Comparison of ENCODE assay signal across 17 mouse cellular contexts in the genomic region with DNA sequence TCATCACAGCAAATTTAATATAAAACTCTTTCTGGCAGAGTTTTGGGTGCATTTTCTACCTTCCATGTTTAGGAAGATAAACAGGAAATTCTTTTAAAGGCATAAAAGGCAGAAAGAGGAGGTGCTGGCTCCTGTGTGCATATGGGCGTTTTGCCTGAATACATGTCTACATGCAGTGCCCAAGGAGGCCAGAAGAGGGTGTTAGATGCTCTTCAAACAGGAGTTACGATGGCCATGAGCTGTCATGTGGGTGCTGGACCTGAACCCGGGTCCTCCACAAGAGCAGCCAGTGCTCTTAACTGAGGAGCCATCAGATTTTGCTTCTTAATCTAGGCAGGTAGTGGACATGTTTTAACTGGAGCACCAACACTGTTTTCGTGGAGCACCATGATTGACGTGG.
A peak's percentile ranks its signal among the peaks of the same experiment; 100 is the strongest.
DNase-seq lines count a peak whose midpoint lies in the region; ATAC-seq and TF ChIP-seq lines count a peak whose summit lies in the region.
"Had no signal": no experiment of that assay in that cellular context is flagged by ENCODE, and none has a peak within 500 bp of the region (broad histone marks: within the 10 kb centered on the region; RNA-seq: fewer than 3 reads in every experiment).

No protein-coding gene starts in this region.

- no peaks in the 10 kb centered on the region for H3K9me3 ChIP-seq in intestine, postnatal 0 days (ENCODE audit: control insufficient read depth)
- no peaks in the 10 kb centered on the region for H3K9me3 ChIP-seq in intestine, embryonic 16.5 days (ENCODE audit: control insufficient read depth, low read length)
- peaks cover 28% of the 10 kb centered on the region for H3K9me3 ChIP-seq in E14TG2a.4 (ENCODE audit: low read length)
- H3K9me3 ChIP-seq: embryonic facial prominence, embryonic 13.5 days had no signal

- intact Hi-C loops in gastrocnemius, postnatal 36 days (cut with DNase I): no loop called here

- H3K4me1 ChIP-seq in intestine, postnatal 0 days (replicated peaks; ENCODE audit: control insufficient read depth, insufficient read depth, low read length): 0 out of 2 replicates have a peak, but pooled peaks cover under 1% of the 10 kb centered on the region
- peaks cover 5% of the 10 kb centered on the region for H3K4me1 ChIP-seq in intestine, embryonic 16.5 days (ENCODE audit: control insufficient read depth, insufficient read depth, low read length)
- no peaks in the 10 kb centered on the region for H3K4me1 ChIP-seq in E14TG2a.4 (replicated peaks; ENCODE audit: low read depth, low read length)

- no peak overlapping the region for H3K4me2 ChIP-seq in intestine, postnatal 0 days (replicated peaks; ENCODE audit: low read depth)
- no peak overlapping the region for H3K4me2 ChIP-seq in intestine, embryonic 16.5 days (ENCODE audit: low read depth, low read length)
- H3K4me2 ChIP-seq: embryonic facial prominence, embryonic 13.5 days; heart, embryonic 11.5 days had no signal

- H3K27ac ChIP-seq in intestine, postnatal 0 days (ENCODE audit: low read depth, low read length): no peak overlapping the region
- H3K27ac ChIP-seq in intestine, embryonic 16.5 days (ENCODE audit: low read length): no peak overlapping the region
- H3K27ac ChIP-seq: embryonic facial prominence, embryonic 13.5 days; macrophage had no signal

- TF ChIP-seq CTCF in intestine, postnatal 0 days (IDR thresholded peaks at IDR 0.05; ENCODE audit: low read depth): peak; percentile 32
- 0 out of 2 replicates have a peak, but pooled peaks have one; percentile 3 for TF ChIP-seq CTCF in E14TG2a.4 (conservative IDR thresholded peaks at IDR 0.05; ENCODE audit: low read length)

- H3K4me3 ChIP-seq in intestine, postnatal 0 days (ENCODE audit: low read depth, low read length): no peak overlapping the region
- no peak overlapping the region for H3K4me3 ChIP-seq in intestine, embryonic 16.5 days (ENCODE audit: low read length)
- no peak overlapping the region for H3K4me3 ChIP-seq in E14TG2a.4 (replicated peaks; ENCODE audit: low read length)
- H3K4me3 ChIP-seq: embryonic facial prominence, embryonic 13.5 days had no signal

- H3K36me3 ChIP-seq in intestine, postnatal 0 days (ENCODE audit: control insufficient read depth, insufficient read depth): no peaks in the 10 kb centered on the region
- H3K36me3 ChIP-seq in intestine, embryonic 16.5 days (ENCODE audit: control insufficient read depth, insufficient read depth, low read length): no peaks in the 10 kb centered on the region
- H3K36me3 ChIP-seq in E14TG2a.4 (ENCODE audit: insufficient read depth, low read length): no peaks in the 10 kb centered on the region
- H3K36me3 ChIP-seq: embryonic facial prominence, embryonic 13.5 days had no signal

- ATAC-seq in intestine, postnatal 0 days: no peak
- no peak for ATAC-seq in intestine, embryonic 16.5 days
- ATAC-seq: forebrain, embryonic 14.5 days had no signal

- 85% methylated on average over 5 of the region's 5 CpGs for whole genome bisulfite sequencing in intestine, postnatal 0 days
- WGBS in intestine, embryonic 16.5 days: 90% methylated on average over 5 of the region's 5 CpGs

- H3K9ac ChIP-seq in intestine, postnatal 0 days (ENCODE audit: low read depth, low read length): no peak overlapping the region
- H3K9ac ChIP-seq in intestine, embryonic 16.5 days (ENCODE audit: low read depth, low read length): no peak overlapping the region
- H3K9ac ChIP-seq: embryonic facial prominence, embryonic 13.5 days had no signal

- no peaks in the 10 kb centered on the region for H3K27me3 ChIP-seq in intestine, postnatal 0 days (replicated peaks; ENCODE audit: control insufficient read depth, insufficient read depth, low read length)
- H3K27me3 ChIP-seq in intestine, embryonic 16.5 days (replicated peaks; ENCODE audit: control insufficient read depth, insufficient read depth, low read length): no peaks in the 10 kb centered on the region
- no peaks in the 10 kb centered on the region for H3K27me3 ChIP-seq in E14TG2a.4 (ENCODE audit: insufficient read depth, low read length)
- H3K27me3 ChIP-seq: embryonic facial prominence, embryonic 13.5 days had no signal

- peak; percentile 50 for DNase-seq in 416B (ENCODE audit: low read depth)
- peak; percentile 38 for DNase-seq in induced T-regulatory cell, adult 2 months (ENCODE audit: low read depth)
- no peak for DNase-seq in retina, embryonic 14.5 days (ENCODE audit: low spot score)
- DNase-seq in neural tube, embryonic 10.5 days (ENCODE audit: extremely low spot score, low spot score): no peak
- DNase-seq in gastrocnemius, postnatal 36 days: no peak
- DNase-seq: adrenal gland, postnatal 10 days; cerebellum, adult 11 months; heart, postnatal 4 days; kidney, adult 8-10 months; thymus, adult 2 months had no signal

Comparison
In these comparisons a context has a peak if more than half of its experiments do, and no peak if none do; other contexts are left out.
1. DNase-seq: peak in 416B (single experiment) and induced T-regulatory cell, adult 2 months (single experiment); none in retina, embryonic 14.5 days (single experiment), neural tube, embryonic 10.5 days (single experiment) and gastrocnemius, postnatal 36 days (0 of 2).